Mouse (Mus musculus) thymus, postnatal 10 days (tissue): ENCODE data around the gene Szrd1.
A peak's percentile ranks its signal among the peaks of the same experiment; 100 is the strongest.

Source experiments
- DNase-seq, 2 experiments: peaks; one replicate each; pipeline ENCODE4 v3.0.0; 2021; ENCODE audit warnings: low spot score in 2 of 2

Gene Szrd1

DNA sequence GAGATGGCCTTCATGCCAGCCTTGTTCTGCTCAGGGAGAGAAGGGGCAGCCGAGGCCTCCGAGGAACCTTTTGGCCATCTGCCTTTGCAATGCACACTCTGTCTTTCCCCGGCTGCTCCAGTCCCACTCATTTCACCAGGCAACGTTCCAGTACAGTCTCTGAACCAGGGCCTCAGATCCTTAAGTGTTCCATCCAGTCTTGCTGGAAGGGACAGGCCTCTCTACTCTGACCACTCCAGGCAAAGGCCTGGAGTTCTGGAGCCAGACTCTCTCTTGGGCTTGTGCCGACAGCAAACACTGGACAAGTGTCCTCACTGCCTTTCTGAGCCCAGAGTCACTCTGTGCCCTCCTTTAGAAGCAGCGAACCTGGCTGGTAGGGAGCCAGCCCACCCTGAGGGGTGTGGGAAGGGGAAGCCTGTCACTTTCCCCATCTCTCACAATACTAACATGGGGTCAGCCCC, 25.0 kb downstream of the Szrd1 start:
- no peak for DNase-seq

DNA sequence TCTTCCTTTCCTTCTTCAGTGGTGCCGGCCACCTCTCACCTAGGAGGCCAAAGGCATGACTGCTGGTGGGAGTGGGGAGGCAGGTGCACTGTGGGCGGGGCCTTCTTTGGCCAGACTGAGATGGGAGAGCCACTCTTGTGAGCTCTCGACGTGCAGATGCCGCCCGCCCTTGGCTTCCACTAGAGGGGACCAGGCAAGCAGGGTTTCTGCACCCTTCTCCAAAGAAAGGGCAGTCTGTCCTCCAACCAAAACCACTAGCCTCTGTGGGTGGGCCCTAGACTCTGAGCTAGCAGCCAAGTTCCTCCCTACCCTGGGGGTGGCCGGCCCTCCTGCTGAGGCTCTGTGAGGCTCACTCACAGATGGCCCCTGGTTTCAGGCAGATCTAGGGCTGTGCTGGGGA, 25.7 kb downstream of the Szrd1 start:
- DNase-seq = no peak

DNA sequence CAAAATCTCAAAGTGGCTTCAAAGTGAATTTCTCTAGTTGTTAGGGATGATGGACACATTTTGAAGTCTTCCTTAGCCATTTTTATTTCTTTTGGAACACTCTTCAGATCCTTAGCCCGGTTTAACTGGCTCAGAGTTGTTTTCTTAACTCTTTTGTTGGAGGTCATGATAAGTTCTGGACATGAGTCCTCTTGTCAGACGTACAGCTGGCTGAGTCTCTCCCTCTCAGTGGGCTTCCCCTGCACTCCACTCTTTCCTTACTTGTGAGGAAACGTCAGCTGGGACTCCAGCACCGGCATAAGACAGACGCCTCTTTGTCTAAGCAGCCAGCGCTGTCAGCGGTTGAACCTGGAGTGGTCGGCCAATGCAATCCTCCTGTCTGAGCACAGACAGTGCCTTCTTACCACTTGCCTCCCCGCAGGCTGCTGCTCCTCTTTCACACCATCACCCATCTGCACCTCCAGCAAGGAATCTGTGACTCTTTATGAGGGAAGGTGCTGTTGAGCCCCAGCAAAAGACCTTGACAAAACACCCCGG, 31.3 kb downstream of the Szrd1 start:
- DNase-seq = no peak

DNA sequence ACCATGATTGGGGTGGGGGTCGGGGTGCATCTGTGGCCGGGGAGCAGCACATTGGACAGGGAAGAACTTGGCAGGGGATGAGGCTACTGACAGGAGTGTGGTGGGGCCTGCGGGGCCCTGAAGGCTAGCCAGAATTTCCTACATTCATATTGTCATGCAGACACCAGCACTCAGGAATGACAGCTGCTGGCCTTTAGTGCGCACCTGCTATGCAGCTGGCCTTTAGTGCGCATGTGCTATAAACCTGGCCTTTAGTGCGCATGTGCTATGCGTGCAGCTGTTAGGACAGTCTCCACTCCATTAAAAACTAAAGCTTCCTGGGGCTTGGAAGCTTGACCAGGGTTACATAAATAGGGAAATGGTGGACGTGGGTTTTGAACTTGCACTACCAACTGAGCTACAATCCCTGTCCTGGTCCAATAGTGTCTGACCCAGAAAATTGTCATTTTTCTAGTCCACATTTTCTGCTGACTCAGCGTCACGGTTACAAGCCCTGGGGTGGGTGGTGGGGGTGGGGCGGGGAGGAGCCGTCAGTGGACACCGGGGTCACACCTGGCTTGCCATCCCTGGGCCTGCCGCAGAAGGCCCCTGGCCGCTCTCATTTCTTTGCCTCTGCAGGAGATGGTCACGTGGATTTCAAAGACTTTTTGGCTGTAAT, 32.9 kb downstream of the Szrd1 start:
- DNase-seq = no peak

DNA sequence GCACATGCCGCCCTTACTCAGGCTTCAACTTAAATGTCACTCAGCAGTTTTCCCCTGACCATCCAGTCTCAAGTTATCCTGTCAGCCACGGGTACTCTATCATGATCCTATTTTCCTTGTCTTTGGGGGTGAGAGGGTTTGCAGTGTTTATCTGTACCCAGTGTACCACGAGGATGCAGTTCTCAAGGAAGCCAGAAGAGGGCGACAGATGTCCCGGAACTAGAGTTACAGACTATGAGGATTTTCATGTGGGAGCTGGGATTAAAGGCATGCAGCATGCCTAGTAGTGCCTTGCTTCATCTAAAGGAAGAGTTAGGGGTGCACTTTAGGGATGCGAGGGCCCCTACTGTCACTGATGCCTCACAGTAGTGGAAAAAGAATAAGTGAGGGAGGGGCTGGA, 37.7 kb downstream of the Szrd1 start:
- DNase-seq = no peak

DNA sequence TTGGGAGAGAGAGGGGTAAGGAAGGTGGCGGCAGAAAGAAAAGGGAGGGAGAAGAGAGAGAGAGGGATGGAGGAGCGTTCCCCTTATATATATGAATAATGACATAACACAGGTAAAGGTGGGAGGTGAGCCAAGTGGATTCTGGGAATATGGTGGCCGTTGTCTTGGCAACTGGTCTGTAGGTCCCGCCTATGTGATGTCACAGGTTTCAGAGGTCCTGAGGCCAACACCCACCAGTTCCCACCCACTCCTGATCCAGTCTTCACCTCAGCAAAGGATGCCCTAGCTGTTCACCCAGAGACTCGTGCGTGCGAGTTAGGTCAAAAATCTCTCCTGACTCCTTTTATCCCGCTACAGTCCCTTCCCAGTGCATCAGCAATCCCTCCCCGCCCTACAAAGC, 38.3 kb downstream of the Szrd1 start:
- no peak for DNase-seq

DNA sequence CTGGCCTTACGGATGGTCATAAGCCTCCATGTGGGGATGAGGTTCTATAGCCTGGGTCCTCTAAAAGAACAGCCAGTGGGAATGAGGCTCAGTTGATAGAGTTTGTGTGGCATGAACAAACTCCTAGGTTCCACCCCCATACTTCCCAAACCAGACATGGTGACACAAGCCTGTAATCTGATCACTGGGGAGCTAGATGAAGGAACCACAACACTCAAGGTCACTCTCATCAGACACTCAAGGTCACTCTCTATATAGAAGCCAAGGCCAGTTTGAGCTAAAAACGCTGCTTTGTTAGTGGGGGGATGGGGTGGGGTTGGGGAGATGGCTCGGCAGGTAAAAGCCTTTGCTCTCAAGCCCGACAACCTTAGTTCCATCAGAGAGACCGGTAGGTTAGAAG, 39.6 kb downstream of the Szrd1 start:
- DNase-seq = no peak

DNA sequence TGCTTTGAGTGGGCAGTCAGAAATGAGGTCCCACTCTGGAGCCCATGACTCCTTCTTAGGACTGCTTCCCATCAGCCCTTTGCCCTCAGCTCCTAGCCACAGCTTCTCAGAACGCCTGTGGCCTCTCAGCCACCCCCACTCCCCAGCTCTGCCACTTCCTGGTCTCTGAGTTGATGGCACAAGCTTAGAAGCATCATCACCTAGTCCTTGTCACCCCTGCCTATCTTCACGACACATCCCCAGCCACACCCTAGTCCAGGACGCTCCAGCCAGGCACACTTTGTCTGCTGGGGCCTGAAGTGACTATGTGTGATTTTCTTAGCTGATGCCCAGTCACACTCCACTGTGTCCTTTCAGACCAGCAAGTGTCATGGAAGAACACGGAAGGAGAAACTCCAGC, 40.6 kb downstream of the Szrd1 start:
- no peak for DNase-seq

DNA sequence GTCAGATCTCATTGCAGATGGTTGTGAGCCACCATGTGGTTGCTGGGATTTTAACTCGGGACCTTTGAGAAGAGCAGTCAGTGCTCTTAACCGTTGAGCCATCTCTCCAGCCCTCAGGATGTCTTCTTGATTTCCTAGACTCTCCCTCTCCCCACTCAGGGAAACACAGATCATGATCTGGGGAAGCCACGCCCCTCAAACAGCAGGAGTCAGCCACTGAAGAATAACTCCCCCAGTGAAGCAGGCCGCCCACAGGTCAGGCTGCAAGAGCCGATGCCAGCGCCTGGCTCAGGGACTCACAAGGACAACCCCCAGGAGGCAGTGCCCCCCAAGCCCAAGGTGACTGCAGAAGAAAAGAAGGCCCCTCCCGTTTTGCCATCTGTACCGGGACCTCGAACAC, 42.9 kb downstream of the Szrd1 start:
- DNase-seq = no peak

DNA sequence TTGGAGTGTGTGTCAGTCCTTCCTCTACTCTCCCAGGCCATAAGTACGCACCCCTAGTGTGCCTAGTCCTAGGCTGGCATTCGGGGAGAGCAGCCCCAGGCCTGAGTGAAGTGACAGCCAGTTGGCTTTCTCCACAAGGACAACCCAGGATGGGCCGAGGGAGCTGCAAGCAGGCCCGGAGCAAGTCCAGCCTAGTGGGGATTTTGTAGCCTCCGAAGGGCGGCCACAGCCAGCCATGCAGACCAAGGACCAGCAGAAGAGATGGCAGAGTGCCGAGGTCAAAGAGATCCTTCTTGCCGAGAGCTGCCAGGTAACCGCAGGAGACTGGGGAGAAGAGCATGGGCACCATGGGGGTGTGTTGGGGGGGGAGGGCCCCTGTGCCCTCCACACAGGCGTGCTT, 44.6 kb downstream of the Szrd1 start:
- DNase-seq = no peak

DNA sequence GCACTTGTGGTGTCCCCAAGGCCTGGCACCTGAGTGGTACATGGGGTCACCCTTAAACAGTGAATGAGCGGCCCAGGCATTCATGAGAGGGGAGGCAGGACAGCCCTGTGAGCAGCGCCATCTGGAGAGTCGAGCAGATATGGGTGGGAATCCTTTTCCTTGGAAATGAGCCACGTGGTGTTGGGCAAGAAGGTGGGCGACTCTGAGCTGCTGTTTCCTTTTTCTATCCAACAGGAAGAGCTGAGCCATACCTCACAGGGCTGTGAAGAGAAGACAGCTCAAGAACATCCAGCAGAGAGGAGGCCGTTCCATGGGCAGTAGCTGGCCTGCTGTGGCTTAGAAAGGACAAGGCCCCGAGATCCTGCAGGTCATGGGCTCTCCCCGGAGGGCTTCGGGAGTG, 50.9 kb downstream of the Szrd1 start:
- no peak for DNase-seq

DNA sequence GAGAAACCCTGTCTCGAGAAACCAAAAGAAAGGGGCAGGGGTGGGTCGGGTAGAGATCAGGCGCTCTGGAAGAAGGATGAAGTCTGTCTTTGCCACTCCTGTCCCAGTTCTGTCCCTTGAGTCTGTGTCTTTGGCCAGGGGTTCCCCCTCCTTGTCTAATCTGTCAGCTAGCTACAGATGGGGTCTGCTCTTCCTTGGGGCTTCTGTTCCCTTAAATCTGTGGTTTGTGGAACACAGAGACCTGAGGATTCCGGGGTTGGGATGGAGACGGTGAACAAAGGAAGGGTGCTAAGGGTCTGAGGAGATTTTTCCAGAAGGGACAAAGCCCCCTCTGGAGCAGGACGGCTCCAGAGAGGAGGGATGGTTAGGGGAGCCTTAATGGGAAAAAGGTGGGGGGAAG, 51.5 kb downstream of the Szrd1 start, which contains the start of gene Spata21:
Spata21 (plus strand) TSS at position 301 of the 400 bp plus-strand sequence.
- DNase-seq = no peak

DNA sequence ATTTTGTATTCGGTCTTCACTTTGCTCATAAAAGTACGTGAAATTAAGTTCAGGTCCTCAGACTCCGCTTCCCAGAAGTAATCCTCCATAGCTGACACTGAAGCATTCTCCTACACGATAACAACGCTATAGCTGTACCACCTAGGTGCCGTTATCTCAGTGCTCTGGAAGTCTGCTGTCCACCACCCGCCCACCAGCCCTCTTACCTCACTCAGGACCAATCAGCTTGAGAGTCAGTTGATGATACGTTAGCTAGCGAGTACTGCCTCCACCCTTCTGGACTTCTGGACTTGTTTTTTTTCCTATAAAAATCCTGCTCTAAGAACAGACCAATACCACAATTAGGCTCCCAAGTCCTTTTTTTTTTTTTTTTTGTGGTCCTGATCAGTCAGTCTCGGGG, 52.7 kb downstream of the Szrd1 start:
- no peak for DNase-seq

DNA sequence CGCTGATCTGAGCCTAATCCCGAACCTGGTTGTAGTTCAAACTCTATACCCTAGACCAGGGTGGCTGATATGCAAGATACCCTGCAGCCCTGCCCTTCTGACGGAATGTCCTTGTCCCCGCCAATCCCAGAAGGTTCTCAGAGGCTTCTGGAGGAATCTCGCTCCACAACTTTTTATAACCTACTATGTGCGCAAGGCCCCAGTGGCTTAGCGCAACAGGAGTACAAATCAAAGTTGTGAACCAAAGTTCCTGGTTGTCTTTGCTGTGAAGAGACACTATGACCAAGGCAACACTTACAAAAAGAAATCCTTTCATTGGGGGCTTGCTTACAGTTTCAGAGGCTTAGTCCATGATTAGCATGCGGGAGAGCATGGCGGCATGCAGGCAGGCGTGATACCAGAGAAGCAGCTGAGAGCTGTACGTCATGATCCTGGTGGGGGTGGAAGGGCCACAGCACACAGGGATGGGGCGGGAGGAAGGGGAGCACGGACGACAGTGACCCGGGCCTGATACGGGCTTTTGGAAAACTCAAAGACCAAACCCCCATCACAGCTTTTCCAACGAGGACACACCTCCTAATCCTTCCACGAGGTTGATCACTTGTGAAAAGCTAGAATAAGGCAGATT, 61.0 kb downstream of the Szrd1 start:
- DNase-seq = no peak

DNA sequence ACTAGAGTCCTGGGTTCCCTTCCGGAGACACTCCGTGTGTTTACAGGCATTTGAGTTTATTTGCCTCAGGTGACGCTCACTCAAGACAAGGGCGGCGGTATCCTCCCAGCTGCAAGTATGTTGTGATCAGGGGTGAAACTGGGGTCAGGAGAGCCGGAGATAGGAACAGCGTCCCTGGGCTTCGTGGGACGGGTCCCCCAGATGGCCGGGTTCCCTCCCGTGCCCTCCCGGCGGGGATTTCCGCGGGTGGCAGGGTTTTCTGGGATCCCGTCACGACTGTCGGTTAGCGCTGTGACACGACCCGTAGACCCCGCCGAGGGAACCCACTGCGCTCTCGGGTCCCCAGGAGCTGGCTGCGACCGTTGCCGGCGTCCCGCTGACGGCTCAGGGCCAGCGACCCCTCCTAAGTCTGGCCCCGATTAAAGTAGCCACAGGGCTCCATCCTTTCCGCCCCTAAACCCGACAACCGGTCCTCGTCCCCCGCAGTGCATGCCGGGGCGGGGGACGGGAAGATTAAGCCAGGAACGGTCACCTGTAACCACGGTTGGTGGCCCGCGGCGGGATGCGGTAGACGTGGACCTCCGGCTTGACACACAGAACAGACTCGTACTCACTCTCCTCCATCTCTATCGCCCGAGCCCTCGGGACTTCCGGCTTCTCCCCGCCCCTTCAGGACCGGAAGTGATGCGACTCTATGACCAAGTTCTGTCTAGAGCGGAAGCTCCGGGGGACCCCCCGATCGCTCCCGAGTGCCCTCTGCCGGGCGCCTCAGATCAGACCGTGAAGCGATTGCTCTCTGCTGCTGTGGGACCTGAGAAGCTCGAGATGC, 61.7 kb downstream of the Szrd1 start, which contains the start of gene Necap2:
Necap2 (minus strand) TSS at position 677 of the 829 bp plus-strand sequence.
- peak; percentile 93 to 98 for DNase-seq

DNA sequence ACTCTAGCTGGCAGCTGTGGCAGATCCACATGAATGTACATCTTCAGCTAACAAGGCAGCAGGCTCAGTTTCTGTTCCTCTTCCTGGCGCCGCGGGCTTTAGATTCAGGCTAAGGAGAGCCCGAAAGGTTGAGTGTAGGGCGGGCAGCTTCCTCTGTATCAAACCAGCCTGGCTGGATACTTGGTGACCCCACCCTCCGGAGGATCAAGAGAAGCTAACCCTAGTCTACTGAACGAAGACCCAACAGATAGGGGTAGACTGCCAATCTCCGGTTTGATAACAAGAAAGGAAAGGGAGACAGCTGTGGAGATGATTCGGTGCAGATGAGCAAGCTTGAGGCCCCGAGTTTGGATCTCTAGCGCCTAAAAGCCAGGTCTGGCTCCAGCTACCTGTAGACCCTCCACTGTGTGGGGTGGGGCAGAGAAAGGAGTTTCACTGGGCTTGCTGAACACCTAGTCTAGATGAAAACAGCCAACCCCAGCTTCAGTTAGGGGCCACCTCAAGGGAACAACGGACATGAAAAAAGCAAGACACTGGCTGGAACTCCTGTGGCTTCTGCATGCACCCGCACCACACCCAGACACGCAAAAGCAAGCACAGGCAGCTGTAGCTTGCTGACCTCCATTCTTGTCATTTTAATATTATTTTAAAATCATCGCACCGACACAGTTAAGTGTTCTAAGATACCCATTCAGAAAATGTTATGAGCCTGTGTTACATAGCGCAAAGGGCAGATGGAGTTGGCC, 62.6 kb downstream of the Szrd1 start:
- no peak for DNase-seq

DNA sequence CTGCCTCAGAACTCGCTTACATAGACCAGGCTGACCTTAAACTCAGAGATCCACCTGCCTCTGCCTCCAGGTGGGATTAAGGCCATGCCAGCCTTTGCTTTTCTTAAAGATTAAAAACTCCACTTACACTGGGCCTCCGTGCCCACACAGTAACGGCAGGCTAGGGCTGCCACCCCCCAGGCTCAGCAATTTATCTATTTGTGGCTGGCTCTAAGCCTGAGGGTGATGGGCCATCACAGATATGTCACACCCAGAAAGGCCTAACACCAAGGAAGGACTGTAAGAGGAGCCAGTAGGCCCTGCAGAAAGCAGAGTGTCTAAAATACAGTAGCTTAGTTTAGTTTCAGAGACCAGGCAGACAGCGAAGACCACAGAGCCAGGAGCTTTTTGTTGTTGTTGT, 65.5 kb downstream of the Szrd1 start:
- DNase-seq = no peak

DNA sequence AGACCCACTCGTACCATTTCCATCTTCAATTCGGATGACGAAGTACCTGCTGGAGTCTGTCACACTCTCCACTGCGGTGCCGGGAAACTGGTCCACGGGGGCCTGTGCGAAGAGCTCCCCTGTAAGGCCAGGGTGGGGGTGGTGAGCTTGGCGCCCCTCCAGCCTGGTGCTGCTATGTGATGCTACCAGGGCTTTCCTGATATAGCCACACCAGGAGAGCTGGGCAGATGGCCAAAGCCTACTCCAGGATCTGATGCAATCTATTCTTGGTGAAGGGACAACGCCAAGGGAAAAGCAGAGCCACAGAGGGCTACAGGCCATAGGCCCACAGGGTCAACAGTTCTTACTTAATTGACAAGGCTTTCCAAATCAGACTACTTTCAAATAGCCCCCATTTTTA, 65.9 kb downstream of the Szrd1 start:
- DNase-seq = no peak

DNA sequence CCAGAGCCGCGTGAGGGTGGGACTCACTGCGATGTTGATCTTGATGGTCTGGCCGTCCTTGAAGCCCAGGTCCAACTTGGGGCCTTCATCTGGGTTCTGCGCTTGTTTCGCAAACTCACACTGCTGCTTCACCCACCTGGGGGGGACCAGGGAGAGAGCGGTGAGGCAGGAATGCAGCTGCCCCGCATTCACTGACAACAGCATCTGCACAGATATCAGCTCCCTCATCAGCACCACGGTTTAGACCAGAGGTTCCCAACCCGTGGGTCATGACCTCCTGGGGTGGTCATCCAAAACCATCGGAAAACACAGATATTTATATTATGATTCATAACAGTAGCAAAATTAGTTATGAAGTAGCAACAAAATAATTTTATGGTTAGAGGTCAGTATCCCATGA, 67.1 kb downstream of the Szrd1 start:
- no peak for DNase-seq

DNA sequence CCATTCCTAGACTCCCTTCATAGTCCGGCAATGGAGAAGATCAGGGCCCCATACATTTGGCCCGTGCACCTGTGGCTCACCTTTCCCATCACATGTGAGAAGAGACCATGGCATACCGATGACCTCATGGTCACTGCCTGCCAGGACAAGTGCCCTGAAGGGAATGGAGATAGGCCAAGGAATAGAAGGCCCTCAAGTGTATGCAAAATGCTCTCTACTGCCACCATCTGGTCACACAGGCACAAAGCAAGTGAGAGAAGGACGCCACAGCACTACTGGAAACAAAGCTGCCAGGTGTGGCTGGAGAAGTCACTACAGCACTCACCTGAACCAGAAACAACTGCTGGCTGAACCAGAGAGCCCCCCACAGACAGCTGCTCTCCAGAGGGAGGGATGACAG, 69.8 kb downstream of the Szrd1 start:
- peak in 1 of 2 experiments; percentile 58 for DNase-seq

DNA sequence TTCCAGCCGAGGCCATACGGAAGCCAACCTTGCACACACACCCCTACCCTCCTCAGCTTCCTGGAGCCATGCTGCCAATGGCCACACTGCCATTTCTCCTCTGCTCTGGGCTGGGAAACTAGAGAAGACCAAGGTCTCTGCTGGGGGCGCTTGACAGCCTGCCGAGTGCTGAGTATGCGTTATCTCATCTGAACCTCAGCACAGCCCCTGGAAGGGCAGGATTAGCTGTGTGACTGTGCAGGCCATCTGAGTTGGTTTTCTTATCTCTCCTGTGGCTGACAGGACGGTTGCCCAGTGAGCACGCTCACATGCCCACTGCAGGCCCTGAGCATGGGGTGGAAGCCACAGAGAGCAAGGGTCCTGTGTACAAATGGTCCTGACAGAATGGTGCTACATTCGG, 70.9 kb downstream of the Szrd1 start:
- no peak for DNase-seq
